Mouse (Mus musculus): Measurements from ENCODE around the gene Mmrn2.
A peak's percentile ranks its signal among the peaks of the same experiment; 100 is the strongest.
"Not testable (repeated sequence)": the region's sequence is repeated elsewhere in the genome, so short reads cannot be mapped to it uniquely, and the experiment has no call there.

Gene Mmrn2

DNA sequence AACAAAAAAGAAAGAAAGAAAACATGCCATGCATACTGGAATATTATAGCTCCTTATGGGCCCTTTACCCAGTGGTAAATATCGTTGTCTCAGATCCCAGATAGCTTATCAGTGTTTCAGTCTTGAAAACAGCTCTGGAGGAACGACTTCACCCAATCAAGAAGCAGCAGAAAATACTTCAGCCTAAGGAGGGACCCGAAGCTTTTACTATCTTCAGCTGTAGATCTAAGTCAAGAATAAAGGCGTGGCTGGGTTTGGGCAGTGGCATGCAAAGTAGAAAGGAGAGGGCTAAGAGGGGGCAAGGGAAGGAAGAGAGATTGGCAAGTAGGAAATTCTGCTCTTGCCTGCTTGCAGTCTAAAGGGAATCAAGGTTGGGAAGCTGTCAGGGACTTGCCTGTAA lies 13.1 kb upstream of the Mmrn2 start:
- no peak for DNase-seq (ENCODE audit: low spot score)

DNA sequence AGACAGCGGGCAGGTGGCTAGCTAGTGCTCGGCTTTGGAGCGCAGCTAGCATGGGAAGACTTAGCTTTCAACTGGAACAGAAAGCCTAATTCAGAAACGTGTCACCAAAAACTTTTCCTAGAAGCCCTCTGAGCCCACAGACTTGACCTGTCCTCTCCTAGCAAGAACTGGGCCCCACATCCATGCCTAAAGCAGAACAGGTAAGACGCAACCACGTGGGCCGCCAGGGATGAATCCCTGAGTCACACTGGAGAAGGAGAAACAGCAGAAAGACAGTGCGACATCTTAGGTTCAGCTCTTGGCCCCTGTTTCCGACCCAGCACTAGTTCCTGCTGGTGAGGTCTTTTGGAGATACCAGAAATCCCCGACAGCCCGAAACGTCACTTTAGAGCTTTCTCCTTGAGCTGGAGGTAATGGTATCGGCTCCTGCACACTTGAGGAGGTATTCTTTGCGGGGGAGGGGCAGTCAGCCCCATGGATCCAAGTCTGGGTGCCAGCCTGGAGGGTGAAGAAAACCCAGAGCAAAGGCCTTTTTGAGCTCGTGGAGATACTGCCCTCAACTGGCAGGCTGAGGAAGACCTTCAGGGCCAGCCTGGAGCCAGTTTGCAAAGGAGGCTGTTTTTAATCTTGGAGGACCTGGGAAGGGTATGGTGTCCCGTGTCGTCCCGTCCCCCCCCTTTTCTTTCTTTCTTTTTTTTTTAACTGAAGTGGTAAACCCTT lies 12.4 kb upstream of the Mmrn2 start:
- peak; percentile 82 for DNase-seq (ENCODE audit: low spot score)

DNA sequence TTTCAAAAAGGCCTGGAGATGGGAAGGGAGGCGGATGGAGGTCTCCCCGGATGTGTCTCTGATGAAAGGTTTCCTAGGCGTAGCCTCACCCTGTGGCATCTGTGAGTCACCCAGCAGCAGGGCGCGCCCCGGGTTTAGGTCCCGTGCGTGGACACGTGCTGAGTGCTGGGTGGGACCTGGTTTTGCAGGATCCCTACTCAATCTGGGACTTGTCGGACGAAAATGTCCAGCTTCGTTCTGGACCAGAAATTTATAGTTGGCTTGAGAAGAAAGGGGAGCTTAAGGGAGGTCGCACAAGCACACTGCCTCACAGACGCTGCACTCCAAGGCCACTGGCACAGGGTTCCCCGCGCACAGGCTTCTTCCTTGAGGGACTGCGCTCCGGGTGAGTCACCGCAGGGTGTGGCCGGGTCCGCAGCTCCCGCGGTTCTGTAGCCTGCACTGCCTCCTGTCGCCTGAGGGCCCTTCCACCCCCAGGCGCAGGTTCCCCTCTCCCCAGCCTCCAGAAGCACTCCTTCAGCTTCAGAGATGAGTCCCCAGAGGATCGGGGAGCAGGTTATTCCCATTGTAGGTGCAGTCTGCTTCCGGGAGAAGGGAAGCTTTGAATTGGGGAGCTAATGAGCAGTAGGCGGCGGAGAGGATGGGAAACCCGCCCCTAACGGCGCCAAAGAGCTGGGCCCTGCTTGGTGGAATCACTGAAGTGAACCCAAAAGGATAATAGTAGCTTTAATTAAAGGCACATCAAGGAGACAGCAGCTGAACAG lies 11.6 kb upstream of the Mmrn2 start:
- peak; percentile 61 for DNase-seq (ENCODE audit: low spot score)

- not testable (repeated sequence) for DNase-seq (ENCODE audit: low spot score)
Observed at GRCm38 (mm10) chr14:34364254-34365146, 10.8 kb upstream of the Mmrn2 start.

- no peak for DNase-seq (ENCODE audit: low spot score)
Observed at GRCm38 (mm10) chr14:34365147-34365507, 10.1 kb upstream of the Mmrn2 start.

- DNase-seq (ENCODE audit: low spot score): no peak
Observed at GRCm38 (mm10) chr14:34370203-34370602, 5.1 kb upstream of the Mmrn2 start.

DNA sequence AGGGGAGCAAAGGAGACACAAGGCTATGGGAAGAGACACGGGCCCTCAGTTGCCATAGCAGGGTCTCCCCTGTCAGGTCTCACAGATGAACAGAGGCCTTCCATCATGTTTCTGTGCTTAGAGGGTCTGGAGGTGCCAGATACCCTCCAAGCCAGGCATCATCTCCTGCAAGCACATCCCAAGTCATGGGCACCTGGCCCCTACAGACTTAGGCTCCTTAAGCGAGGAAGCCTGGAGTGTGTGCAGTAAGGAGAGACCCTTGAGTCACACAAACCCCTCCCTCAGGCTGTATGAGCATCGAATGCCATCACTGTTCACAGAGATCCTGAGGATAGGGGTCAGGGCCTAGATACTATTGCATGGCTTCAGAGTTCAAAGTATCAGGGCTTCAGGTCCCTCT lies 4.3 kb upstream of the Mmrn2 start:
- DNase-seq (ENCODE audit: low spot score): no peak

- DNase-seq (ENCODE audit: low spot score): no peak
Observed at GRCm38 (mm10) chr14:34371763-34372162, 3.5 kb upstream of the Mmrn2 start.

- peak; percentile 64 for DNase-seq (ENCODE audit: low spot score)
Observed at GRCm38 (mm10) chr14:34372646-34373045, 2.6 kb upstream of the Mmrn2 start.

- no peak for DNase-seq (ENCODE audit: low spot score)
Observed at GRCm38 (mm10) chr14:34373581-34373980, 1.7 kb upstream of the Mmrn2 start.

DNA sequence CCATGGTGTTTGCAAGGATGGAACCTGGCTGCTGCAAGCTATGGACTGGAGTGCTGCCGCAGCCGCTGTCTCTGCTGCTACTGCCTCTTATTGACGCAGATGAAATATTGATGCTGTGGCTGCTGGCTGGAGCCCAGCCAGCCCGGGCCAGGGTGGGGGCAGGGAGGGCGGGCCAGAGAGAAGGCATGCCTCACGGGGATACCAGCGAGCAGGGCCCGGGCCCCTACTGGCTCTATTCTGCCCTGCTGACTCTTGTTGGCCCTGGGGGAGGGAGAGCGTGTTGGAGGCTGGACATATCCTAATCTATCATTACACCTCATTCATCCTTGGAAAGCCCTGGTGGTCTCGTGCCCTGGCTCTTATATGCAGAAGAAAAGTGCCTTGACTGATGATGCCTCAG lies 688 bp upstream of the Mmrn2 start, which contains the start of gene Sncg:
Gene Sncg, minus strand, starts transcription at position 213 of the 400 bp plus-strand sequence.
- DNase-seq (ENCODE audit: low spot score): peak; percentile 44

GRCm38 (mm10) chr14:34375941-34376340 lies 676 bp downstream of the Mmrn2 start:
- DNase-seq (ENCODE audit: low spot score): no peak

- DNase-seq (ENCODE audit: low spot score): no peak
Observed at GRCm38 (mm10) chr14:34377121-34377520, 1.9 kb downstream of the Mmrn2 start.

GRCm38 (mm10) chr14:34378560-34379331 lies 3.5 kb downstream of the Mmrn2 start:
- DNase-seq (ENCODE audit: low spot score): peak; percentile 77

DNA sequence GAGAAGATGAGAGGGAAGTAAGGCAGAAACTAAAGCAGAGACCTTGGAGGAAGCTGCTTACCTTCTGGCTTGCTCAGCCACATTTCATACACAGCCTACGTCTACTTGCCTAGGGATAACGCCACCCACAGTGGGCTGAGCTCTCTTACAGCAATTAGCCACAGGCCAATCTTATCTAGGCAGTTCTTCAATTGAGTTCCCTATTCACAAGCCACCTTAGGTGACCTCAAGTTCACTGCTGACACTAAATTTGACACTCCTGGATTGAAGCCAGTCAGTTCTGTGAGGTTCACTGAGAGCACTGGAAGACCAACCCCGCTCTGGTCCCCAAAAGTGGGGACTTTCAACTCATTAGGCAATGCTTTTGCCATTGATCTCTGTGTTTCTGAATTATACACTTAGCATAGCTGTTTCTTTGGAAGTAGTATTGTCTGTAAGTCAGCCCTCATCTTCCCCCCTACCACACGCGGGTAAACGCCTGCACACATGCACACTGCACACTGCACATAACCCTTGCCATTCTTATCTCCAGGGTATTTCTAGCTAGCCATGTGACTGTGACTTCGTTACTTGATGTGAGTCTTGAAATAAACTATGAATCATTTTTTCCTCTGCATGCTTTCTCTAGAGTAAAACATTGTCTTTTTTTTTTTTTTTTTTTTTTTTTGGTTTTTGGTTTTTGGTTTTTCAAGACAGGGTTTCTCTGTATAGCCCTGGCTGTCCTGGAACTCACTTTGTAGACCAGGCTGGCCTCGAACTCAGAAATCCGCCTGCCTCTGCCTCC lies 7.8 kb downstream of the Mmrn2 start:
- DNase-seq (ENCODE audit: low spot score): no peak

DNA sequence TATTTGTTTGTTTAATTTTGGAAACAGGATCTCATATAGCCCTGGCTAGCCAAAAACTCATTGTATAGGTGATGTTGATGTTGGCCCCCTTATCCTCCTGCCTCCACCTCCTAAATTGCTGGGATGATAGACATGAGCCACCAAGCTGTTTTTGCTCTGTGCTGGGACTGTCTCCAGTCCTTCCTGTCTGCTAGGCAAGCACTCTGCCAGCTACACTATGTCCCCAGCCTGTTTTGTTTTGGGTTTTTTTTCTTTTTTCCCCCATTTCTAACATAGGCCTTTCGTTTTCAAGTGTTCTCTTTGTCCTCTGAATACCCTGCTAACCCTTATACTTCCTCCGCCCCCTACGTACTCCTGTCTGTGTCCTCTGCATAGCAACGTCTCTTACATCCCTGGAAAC lies 18.0 kb downstream of the Mmrn2 start:
- no peak for DNase-seq (ENCODE audit: low spot score)

GRCm38 (mm10) chr14:34397871-34398270 lies 22.6 kb downstream of the Mmrn2 start:
- no peak for DNase-seq (ENCODE audit: low spot score)

GRCm38 (mm10) chr14:34398901-34399300 lies 23.6 kb downstream of the Mmrn2 start:
- no peak for DNase-seq (ENCODE audit: low spot score)

GRCm38 (mm10) chr14:34399301-34399700 lies 24.0 kb downstream of the Mmrn2 start:
- no peak for DNase-seq (ENCODE audit: low spot score)

DNA sequence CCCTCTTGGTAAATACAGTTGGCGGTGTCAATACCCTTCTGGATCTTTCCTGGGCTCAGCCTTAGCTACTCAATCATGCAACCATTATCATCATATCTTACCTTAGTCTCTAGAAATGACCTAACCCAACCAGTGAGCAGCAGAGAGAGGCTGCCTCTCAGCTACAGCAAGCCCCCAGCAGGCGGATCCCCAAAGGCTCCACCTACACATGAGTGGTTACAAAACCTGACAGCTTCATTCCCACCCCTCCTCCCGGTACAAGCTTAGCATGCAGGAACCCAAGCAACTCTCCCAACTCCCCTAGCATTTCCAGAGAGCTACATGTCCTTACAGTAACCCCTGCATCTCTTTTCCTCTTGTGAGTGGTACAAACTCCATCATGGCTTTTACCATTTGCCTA lies 24.8 kb downstream of the Mmrn2 start:
- DNase-seq (ENCODE audit: low spot score): no peak

- DNase-seq (ENCODE audit: low spot score): peak; percentile 83
Observed at GRCm38 (mm10) chr14:34401135-34401534, 25.9 kb downstream of the Mmrn2 start.

Data from embryo, embryonic 10.5 days (tissue).